Mouse (Mus musculus) spleen, adult 12 weeks (tissue): ENCODE results near the gene Ankrd12.
"Not testable (repeated sequence)": the region's sequence is repeated elsewhere in the genome, so short reads cannot be mapped to it uniquely, and the experiment has no call there.

Experiments
- DNase-seq: peaks from one replicate; pipeline ENCODE4 v3.0.0; 2022; ENCODE audit warnings: low spot score

Ankrd12 gene

DNA sequence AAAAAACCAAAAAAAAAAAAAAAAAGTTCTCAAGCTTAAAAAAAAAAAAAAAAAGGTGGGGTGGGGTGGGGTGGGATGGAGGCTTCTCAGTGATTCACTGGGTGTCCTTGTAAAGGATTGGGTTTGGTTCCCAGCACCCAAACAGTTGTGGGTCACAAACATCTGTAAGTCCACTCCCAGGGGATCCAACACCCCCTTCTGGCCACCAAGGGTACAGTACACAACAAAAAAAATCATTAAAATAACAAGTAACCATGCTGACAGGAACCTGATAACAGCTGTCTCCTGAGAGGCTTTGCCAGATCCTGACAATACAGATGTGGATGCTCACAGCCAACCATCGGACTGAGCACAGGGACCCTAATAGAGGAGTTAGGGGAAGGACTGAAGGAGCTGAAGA, 7.6 kb upstream of the Ankrd12 start:
- DNase-seq: no peak

DNA sequence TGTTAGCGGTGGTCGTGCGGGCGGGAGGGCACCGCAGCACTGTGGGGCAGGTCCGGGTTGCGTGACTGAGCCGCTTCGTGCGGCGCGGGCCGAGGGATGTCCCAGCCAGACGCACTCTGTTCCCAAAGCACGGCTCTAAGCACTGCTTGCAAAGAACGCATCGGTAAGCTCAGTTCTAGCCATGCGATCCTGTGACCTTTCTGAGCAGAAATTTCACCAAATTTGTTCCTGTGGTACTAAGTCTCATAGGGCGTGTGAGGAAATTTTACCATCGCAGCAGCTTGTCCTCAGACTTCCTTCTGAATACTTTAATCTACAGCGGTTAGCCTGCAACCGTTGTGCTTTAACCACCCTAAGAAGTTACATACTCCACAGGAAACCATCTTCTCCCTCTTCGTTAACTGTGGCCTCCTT, 555 bp upstream of the Ankrd12 start:
- DNase-seq: no peak

DNA sequence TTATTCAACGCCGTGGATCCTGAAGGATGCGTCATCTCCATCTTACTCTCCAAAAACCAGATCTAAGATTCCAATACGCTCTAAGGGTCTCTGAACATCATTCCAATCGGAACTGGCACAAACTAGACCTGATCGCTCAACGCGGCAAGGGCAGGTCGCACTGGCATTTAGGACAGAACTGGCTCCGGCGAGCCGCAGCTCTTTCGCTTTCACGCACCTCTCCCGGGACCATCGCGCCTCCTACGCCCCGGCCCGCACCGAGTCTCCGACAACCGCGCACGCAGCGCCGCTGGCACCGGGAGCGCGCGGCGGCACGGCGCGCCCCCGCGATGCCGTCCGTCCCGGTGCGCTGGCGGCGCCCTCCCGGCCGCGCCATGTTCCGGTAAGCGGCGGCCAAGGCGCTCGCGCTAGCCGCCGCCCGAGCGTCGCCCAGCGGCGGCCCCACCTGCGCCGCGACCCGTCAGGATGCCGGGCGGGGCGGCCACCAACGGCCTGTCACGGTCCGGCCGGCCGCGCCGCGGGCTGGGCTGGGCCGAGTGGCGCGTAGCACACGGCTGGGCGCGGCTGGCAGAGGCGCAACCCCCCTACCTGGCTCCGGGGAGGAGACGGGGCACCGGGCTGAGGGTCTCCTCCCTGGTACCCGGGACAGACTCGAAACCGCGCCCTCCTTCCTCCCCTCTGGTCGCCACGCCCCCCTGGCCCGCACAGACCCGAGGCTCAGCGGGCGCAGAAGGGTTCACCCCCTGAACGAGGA, 538 bp downstream of the Ankrd12 start:
- DNase-seq: no peak

DNA sequence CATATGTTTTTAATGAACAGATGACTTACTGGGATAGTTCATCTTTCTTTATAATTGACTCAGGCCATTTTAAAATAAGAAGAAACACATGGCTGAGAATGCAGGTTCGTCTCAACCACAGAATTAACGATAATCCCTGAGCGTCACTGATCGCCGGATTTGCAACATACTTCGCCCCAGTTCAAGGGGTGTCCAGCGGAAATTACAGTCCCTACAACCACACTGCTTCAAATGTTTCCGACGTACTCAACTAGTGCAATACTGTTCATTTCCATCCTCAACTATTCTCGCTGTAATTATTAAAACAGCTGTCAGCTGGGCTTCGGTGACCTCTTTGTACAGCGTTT, 1.1 kb downstream of the Ankrd12 start:
- no peak for DNase-seq

DNA sequence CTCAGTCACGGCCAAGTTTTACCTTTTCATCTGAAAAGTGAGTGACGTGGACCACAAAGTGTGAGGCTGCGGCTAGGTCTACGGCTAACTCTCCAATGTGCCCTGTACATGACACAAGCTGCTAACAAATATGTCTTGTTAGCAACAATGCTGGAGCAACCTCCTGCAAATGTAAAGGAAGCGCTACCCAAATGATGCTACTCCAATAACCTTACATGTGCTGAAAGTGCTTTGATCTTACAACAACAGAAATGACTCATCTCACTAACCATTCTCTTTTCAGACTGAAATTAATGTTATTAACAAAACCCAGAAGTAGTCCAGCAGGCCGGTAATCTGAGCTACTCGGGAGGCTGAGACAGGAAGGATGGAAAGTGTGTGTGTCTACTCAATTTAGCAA, 2.9 kb downstream of the Ankrd12 start:
- DNase-seq: no peak

DNA sequence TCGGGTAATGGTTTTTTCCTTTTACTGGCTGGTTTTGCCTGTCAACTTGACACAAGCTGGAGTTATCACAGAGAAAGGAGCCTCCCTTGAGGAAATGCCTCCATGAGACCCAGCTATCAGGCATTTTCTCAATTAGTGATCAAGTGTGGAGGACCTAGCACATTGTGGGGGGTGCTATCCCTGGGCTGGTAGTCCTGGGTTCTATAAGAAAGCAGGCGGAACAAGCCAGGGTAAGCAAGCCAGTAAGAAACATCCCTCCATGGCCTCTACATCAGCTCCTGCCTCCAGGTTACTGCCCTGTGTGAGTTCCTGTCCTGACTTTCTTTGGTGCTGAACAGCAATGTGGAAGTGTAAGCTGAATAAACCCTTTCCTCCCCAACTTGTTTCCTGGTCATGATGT, 7.9 kb downstream of the Ankrd12 start:
- DNase-seq: not testable (repeated sequence)

DNA sequence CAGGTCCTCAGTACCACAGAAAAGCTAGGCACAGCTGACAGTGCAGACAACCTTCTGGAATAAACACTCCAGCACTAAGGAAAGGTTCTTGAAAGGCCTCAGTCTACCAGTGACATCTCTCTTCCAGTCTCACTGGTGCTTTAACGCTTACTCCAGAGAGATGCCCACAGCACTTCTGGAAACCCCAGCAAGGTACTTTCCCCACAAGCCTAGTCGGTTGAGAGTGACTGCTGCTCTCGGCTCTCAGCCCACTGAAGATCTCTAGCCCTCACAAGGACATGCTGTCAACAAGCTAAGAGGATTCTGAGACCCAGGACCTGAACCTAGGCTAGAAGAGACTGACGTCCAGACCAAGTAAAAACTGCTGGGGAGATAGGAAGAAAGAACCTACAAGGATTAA, 11.8 kb downstream of the Ankrd12 start:
- no peak for DNase-seq

DNA sequence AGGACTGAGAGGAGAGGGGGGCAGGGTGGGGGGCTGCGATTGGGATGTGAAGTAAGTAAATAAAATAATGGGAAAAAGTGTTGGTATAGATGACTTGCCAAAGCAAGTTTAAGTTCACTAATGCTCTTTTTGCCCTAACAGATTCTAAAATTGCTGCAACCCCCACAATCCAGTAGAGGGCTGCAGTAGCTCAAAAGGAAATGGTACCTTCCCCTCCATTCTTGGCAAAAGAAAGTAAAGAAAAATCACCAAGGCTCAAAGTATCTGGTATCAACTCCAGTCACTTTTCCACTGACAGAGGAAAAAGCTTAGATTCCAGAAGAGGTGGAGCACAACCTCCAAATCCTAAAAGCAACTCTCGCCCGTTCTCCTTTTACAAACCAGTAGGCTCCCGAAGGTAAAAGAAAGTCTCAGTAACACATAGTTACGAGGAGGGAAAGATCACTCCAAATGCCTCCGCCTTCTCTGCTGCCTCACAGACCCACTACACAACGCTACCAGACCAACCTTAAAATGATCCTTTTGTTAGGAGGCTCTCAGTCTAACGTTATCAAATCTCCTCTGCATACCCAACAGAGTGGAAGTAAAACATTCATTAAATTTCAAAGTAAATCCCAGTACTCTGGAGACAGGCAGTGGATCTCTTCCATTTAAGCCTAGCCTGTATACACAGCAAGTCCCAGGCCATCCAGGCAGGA, 15.5 kb downstream of the Ankrd12 start:
- no peak for DNase-seq

DNA sequence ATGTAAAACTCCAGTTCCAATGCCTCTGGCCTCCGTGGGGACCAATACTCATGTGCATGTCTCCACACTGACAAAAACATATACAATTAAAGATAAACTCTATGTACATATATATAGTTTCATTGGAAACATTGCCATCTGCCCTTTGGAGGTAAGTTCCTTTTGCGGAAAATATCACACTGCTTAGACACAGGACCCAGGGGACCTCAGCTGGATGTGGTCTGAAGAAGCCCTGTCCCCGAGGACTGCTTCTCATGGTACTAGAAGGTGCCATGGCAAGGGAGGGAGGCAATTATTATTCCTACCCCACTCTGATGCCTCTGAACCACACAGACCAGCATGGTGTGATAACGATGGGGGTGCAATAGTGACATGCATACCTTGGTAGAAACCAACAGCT, 18.7 kb downstream of the Ankrd12 start:
- DNase-seq: no peak

DNA sequence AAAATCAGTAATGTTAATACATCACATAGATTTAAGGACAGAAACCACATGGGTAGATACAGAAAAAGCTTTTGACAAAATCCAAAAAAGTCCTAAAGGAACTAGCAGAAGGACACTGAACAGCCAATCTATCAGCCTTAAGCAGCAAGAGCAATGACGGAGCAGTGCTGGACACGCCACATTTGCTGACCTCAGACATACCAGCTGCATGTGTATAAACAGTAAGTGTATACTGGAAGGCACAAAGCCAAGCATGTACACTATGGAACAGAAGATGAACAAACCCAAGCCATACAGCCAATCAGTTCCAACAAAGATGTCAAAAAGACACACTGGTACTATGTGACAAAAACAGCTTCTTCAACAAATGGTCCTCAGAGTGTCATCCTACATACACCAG, 19.7 kb downstream of the Ankrd12 start:
- DNase-seq: no peak

DNA sequence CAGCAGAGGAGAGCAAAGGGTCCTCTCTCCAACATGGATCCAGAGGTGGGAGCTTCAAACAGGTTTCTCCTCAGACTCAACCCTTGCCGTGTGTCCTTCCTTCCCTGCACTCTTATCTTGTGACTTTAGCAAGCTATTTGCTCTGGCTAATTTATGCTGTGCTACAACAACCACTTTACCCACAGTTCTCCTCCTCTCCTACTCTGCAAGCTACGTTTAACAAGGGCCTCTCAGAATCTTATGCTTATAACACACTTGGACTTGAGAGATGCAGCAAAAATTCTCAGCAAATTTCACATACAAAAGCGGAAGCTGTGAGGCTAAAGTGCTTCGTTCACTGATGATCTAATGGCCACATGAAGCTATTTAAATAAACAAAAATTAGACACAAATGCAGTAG, 23.5 kb downstream of the Ankrd12 start:
- no peak for DNase-seq

DNA sequence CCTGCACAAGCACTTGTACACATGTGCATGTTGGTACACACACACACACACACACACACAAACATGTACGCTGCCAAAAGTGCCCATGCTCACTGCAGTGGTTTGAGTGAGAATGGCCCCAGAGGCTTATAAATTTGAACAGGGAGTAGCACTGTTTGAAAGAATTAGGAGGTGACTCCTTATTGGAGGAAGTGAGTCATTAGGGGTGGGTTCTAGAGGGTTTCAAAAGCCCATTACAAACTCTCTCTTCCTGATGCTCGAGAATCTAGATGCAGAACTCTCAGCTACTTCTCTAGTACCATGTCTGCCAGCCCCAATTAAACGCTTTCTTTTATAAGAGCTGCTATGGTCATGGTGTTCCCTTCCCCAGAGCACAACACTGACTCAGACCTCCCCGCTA, 28.1 kb downstream of the Ankrd12 start:
- DNase-seq: no peak

DNA sequence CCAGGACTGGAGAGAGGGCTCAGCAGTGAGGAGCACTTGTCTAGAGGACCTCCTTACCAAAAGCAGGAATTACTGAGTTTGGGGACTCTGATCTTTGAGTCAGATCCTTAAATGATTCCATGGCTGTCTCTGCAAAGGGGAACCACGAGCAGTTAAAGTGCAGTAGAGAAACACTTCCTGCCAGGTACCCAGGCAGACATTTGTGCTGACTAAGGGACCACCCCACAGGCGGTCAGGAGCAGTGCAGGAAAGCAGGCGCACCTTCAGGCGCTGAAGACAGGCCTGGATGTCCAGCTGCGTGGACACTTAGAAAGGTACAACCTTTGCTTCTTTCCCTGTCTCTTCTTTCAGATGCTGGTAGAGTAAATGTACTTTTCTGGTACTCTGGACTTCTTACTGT, 28.7 kb downstream of the Ankrd12 start:
- DNase-seq: no peak

DNA sequence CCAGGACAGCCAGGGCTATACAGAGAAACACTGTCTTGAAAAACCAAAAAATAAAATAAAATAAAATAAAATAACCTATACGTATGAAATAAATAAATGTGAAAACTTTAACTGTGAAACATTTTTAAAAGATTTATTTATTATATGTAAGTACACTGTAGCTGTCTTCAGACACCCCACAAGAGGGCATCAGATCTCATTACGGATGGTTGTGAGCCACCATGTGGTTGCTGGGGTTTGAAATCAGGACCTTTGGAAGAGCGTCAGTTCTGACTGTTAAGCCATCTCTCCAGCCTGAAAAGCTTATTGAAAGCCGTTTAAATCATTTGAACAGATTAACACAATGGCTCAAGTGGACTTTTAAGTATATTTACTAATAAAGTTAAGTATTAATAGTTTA, 33.2 kb downstream of the Ankrd12 start:
- DNase-seq: not testable (repeated sequence)

DNA sequence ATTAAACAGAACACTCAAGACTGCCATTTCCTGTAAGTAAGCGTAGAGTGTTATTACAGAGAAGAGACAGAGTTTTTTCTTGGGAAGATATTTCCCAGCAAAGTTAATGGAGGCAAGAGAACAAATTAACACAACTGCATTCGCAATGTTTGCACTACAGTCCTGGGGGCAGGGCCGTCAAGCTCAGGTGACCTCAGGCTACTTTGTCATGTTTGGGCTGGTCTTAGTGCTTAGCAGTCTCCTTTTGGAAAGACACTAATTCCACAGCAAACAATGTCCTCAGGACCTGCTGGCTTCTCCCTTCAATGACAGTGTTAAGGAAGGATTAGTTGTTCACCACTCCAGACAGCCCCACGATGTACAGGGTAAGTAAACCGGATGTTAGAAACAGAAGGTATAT, 35.9 kb downstream of the Ankrd12 start:
- no peak for DNase-seq

DNA sequence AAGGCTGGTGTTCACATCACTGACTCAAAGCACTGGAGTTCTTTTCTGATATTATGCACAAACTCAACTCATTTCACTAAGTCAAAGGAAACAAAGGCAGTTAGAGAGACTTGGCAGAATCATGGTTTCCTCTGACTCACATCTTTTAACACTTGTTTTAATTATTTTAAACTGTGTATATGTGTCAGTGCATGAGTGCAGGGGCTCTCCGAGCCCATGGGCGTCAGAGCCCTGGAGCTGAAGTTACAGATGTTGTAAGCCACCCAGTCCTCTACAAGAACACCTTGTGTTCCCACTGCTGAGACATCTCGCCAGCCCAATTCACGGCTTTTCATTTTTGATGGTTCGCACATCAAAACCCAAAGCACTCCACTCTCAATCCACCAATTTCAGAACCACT, 43.6 kb downstream of the Ankrd12 start:
- no peak for DNase-seq

DNA sequence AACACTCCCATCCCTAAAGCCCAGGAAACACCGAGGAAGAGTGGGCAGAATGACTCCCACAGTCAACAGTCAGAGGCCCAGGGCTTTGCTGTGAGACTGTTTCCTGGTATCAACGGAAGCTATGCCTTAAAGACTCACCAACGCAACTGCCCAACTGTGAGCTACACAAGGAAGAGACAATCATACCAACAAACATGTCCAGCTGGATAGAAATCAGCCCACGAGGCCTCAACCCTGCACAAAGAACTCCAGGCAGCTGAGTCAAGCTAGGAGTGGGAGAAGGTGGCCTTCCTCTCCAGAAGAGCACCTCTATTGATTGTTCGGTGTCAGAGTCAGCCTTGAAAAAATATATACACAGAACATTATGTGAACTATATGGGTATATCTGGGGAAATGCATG, 44.9 kb downstream of the Ankrd12 start:
- no peak for DNase-seq

DNA sequence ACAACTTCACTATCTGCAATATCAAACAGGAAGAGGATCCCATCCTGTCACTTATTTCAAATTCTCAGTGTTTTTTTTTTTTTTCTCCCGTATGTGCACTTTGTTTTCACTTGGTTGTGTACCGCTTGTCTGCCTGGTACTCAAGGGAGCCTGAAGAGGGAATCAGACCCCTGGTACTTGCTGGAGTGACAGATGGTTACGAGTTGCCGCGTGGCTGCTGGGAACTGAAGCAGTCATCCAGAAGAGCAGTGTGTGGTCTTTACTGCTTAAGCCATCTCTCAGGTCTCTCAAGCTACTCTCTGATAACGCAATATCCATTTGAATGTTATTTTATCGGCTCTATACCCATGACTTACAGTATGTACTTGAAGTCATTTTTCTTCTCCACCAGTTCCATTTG, 52.7 kb downstream of the Ankrd12 start:
- no peak for DNase-seq

DNA sequence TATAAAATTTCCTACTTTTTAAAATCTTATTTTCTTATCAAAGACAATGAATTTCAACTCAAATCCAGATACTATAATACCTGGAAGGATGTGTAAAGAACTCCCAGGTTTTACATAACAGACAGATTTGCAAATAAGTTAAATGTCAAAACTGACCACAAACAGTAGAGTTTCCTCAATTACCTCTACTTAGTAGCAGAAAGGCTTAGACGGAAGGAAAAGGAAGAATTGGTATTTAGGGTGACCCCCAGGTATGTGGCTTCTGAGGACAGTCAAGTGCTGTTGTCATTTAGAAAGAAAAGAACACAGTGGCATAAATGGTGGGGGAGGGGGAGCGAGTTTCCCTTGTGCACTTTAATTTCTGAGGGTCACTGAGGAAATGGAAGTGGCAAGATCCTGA, 65.1 kb downstream of the Ankrd12 start:
- no peak for DNase-seq

DNA sequence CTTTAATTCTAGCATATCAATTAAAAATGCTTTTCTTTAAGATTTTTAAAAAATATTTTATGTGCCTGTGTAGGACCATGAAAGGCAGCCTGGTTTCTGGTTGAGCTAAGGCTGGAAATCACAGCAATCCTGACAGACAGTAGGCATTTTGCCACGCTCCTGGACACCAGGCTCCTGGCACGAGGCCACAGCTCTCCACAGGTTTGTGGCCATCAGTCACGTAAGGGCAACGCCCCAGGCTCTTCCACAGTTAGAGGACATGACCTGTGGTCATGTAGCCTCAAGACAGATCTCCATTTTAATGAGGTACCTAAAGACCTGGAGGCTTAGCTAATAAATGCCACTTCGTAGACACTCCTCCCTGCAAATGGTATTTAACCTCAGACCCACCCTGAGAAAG, 69.0 kb downstream of the Ankrd12 start:
- no peak for DNase-seq

DNA sequence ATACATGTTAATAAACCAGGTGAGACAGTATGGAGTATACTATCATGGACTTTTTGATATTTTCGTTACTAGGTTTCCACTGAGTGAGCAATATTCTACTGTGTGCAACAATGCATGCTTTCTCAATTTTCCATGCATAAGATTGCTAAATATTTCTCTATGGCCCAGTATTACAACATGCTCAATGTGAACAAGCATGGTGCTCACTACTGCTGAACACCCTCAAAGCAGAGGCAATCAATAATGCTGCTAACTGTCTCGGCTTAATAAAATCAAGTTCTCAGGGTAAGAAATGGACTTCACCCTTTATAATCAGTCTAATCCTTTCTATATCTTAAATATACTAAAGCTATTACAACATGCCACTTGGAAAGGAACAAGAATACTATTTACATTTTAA, 69.4 kb downstream of the Ankrd12 start:
- no peak for DNase-seq

DNA sequence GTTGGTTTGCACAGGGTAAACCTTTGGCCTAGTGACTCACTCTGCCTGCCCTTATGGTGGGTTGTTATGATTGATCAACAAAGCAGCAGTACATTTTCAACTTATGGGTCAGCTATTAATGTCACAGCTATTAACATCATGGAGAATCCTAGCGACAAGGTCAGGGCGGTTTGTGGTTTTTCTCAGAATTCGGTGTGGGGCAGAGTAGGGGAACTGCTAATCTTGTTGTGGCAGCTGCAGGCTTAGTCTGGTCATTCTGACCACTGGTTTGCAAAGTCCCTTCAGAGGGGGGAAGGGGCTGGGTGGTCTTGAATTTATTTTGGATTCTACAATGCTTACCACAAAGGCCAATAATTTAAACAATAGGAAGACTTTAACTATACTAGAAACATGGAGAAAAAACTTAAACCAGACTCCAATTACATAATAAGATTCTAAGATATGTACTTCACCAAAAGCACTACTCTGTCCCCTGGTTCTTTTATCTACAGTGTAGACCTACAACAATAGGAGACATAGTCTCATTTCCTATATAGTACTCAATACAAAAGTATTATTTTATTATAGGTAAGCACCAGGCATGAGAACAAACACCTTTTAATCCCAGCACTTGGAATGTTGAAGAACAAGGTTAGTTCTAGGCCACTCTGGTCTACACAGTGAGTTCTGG, 88.6 kb downstream of the Ankrd12 start:
- DNase-seq: no peak

DNA sequence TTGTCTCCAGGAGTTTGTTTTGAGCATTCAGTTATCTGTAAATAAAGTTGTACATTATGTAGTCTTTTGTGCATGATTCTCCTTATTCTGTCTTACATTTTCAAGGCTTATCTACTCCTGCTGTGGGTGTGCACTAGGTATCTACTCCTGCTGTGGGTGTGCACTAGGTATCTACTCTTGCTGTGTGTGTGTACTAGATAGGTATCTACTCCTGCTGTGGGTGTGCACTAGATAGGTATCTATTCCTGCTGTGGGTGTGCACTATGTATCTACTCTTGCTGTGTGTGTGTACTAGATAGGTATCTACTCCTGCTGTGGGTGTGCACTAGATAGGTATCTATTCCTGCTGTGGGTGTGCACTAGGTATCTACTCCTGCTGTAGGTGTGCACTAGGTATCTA, 100.2 kb downstream of the Ankrd12 start:
- not testable (repeated sequence) for DNase-seq

DNA sequence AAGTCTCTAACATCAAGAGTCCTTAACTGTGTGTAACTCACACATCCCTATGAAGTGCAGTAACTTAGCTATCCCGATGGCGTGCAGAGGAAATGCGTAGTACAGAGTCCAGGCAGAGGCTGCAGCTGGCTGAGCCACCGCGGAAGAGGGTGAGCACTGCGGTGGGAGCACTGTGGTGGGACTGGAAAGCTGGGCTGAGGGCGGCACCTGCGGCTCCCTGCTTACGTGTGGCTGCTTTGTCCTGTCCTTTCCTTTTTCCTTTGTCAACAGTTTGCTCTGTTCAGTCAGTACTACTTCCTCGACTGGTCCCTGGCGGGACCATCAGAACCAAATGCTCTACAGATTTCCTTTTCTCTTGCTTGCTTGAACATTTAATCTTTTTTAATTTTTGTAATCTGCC, 109.1 kb downstream of the Ankrd12 start:
- no peak for DNase-seq
